Mouse (Mus musculus) MEL (cell line): Measurements from ENCODE around the gene Slc4a2. TPM values are rescaled to one million over a fixed set of nuclear protein-coding genes. Genes with fewer than 3 reads are reported as not detected.

Experiments used
- DNase-seq: peaks from one replicate; pipeline ENCODE4 v3.0.0; 2011; ENCODE audit warnings: low read depth, low spot score
- H3K27ac ChIP-seq: 2 replicates; pipeline ENCODE4 v1.5.1; 2012; ENCODE audit warnings: low read depth, mild to moderate bottlenecking, control low read depth, low read length, moderate library complexity; ENCODE audit not compliant: control insufficient read depth
- H3K27me3 ChIP-seq, 2 experiments: fragments of 150-350 bp in 1 of 2; sonication (generic) in 1 of 2; 2 replicates each; pipeline ENCODE4 v1.6.1; 2012; ENCODE audit warnings: low read length in 2 of 2, mild to moderate bottlenecking in 2 of 2, improper control_type of control experiment in 1 of 2, moderate library complexity in 1 of 2; ENCODE audit not compliant: insufficient read depth in 2 of 2, control insufficient read depth in 1 of 2
- H3K36me3 ChIP-seq, 2 experiments: 2 replicates each; pipeline ENCODE4 v1.6.1; 2012 to 2014; ENCODE audit warnings: low read length in 2 of 2, improper control_type of control experiment in 1 of 2, inconsistent platforms in 1 of 2, mild to moderate bottlenecking in 1 of 2; ENCODE audit not compliant: insufficient read depth in 2 of 2, control insufficient read depth in 1 of 2
- H3K4me1 ChIP-seq, 2 experiments: fragments of 150-350 bp in 1 of 2; sonication (generic) in 1 of 2; 2 replicates each; pipeline ENCODE4 v1.6.1; 2012; ENCODE audit warnings: low read length in 2 of 2, improper control_type of control experiment in 1 of 2, mild to moderate bottlenecking in 1 of 2; ENCODE audit not compliant: insufficient read depth in 2 of 2, control insufficient read depth in 1 of 2
- H3K4me3 ChIP-seq, 2 experiments: fragments of 150-350 bp in 1 of 2; sonication (generic) in 1 of 2; 2 replicates each; pipeline ENCODE4 v1.5.1; 2012; ENCODE audit warnings: low read depth in 2 of 2, low read length in 2 of 2, mild to moderate bottlenecking in 2 of 2, moderate library complexity in 2 of 2, control low read depth in 1 of 2, improper control_type of control experiment in 1 of 2; ENCODE audit not compliant: control insufficient read depth in 1 of 2, insufficient read depth in 1 of 2
- H3K79me2 ChIP-seq: 2 replicates; pipeline ENCODE4 v1.6.1; 2012; ENCODE audit warnings: mild to moderate bottlenecking, low read length, moderate library complexity; ENCODE audit not compliant: control insufficient read depth, poor library complexity, insufficient read depth
- H3K9ac ChIP-seq: 2 replicates; pipeline ENCODE4 v1.6.1; 2012; ENCODE audit warnings: low read depth, mild to moderate bottlenecking, control low read depth, low read length, moderate library complexity; ENCODE audit not compliant: control insufficient read depth, poor library complexity, severe bottlenecking
- H3K9me3 ChIP-seq: fragments of 150-350 bp; sonication (generic); replicated peaks from 2 replicates; pipeline ENCODE4 v1.6.1; 2012; ENCODE audit warnings: mild to moderate bottlenecking, low read length, improper control_type of control experiment, moderate library complexity; ENCODE audit not compliant: insufficient read depth
- CHD1 ChIP-seq: IDR thresholded peaks from 2 replicates; pipeline ENCODE4 v1.6.1; 2012; ENCODE audit warnings: low read depth, mild to moderate bottlenecking, inconsistent platforms, low read length, improper control_type of control experiment
- CTCF ChIP-seq, 3 experiments: IDR thresholded peaks in 2 of 3; conservative IDR thresholded peaks in 1 of 3; 2 replicates each; pipeline ENCODE4 v1.5.1; 2011 to 2012; ENCODE audit warnings: low read length in 3 of 3, low read depth in 2 of 3, mild to moderate bottlenecking in 2 of 3, improper control_type of control experiment in 1 of 3, inconsistent platforms in 1 of 3, mixed read lengths in 1 of 3, moderate library complexity in 1 of 3; ENCODE audit not compliant: control insufficient read depth in 1 of 3, insufficient read depth in 1 of 3, poor library complexity in 1 of 3, severe bottlenecking in 1 of 3
- E2F4 ChIP-seq: IDR thresholded peaks from 2 replicates; pipeline ENCODE4 v1.6.1; 2011; ENCODE audit warnings: low read depth, low read length, improper control_type of control experiment, borderline replicate concordance
- ELF1 ChIP-seq: IDR thresholded peaks from 2 replicates; pipeline ENCODE4 v1.6.1; 2014; ENCODE audit warnings: low read depth, mild to moderate bottlenecking, inconsistent platforms, low read length, improper control_type of control experiment, moderate library complexity
- MAZ ChIP-seq: IDR thresholded peaks from 2 replicates; pipeline ENCODE4 v1.6.1; 2012; ENCODE audit warnings: low read depth, mild to moderate bottlenecking, inconsistent platforms, low read length, improper control_type of control experiment
- MXI1 ChIP-seq: IDR thresholded peaks from 2 replicates; pipeline ENCODE4 v1.6.1; 2011; ENCODE audit warnings: mild to moderate bottlenecking, low read depth, low read length, improper control_type of control experiment
- MYB ChIP-seq: IDR thresholded peaks from 2 replicates; pipeline ENCODE4 v1.6.1; 2011; ENCODE audit warnings: mild to moderate bottlenecking, low read depth, low read length, improper control_type of control experiment
- POLR2A ChIP-seq, 2 experiments: IDR thresholded peaks; 2 replicates each; pipeline ENCODE4 v1.6.1; 2011 to 2012; ENCODE audit warnings: low read length in 2 of 2, mild to moderate bottlenecking in 2 of 2, control low read depth in 1 of 2, improper control_type of control experiment in 1 of 2, low read depth in 1 of 2, moderate library complexity in 1 of 2; ENCODE audit not compliant: control insufficient read depth in 1 of 2, insufficient read depth in 1 of 2, poor library complexity in 1 of 2
- SIN3A ChIP-seq: IDR thresholded peaks from 2 replicates; pipeline ENCODE4 v1.6.1; 2012; ENCODE audit warnings: low read length, improper control_type of control experiment, inconsistent platforms
- UBTF ChIP-seq: IDR thresholded peaks from 2 replicates; pipeline ENCODE4 v1.6.1; 2012; ENCODE audit warnings: low read depth, mild to moderate bottlenecking, inconsistent platforms, low read length, improper control_type of control experiment, moderate library complexity, borderline replicate concordance; ENCODE audit not compliant: insufficient read depth
- USF1 ChIP-seq: IDR thresholded peaks from 2 replicates; pipeline ENCODE4 v1.6.1; 2014; ENCODE audit warnings: low read depth, mild to moderate bottlenecking, inconsistent platforms, low read length, improper control_type of control experiment, moderate library complexity
- ZC3H11A ChIP-seq: IDR thresholded peaks from 2 replicates; pipeline ENCODE4 v1.6.1; 2012; ENCODE audit warnings: low read depth, mild to moderate bottlenecking, inconsistent platforms, low read length, improper control_type of control experiment
- ZKSCAN1 ChIP-seq: IDR thresholded peaks from 2 replicates; pipeline ENCODE4 v1.6.1; 2012; ENCODE audit warnings: low read depth, mild to moderate bottlenecking, inconsistent platforms, low read length, improper control_type of control experiment, moderate library complexity
- ZNF384 ChIP-seq: IDR thresholded peaks from 2 replicates; pipeline ENCODE4 v1.6.1; 2012; ENCODE audit warnings: low read depth, mild to moderate bottlenecking, inconsistent platforms, low read length, improper control_type of control experiment
- polyA plus RNA-seq, 2 experiments: library from polyadenylated mRNA; stranded (reverse) in 1 of 2; unstranded in 1 of 2; fragments of >175 nt in 1 of 2; fragments of >200 nt in 1 of 2; gene quantifications; 2 replicates each; pipeline versions ENCODE4 v1.2.1 to v1.2.4; 2012; ENCODE audit warnings: low replicate concordance in 2 of 2, low read depth in 1 of 2; ENCODE audit not compliant: insufficient read length in 2 of 2, insufficient read depth in 1 of 2, missing spikeins in 1 of 2
- total RNA-seq: library from RNA; depleted of rRNA; stranded (reverse); fragments of 300-350 nt; gene quantifications from 2 replicates; pipeline ENCODE4 v1.2.3, GENCODE M21; 2012

Gene Slc4a2
- total and polyA plus RNA-seq, 3 experiments: 20.9 to 56.3 TPM; not detected in 1

DNA sequence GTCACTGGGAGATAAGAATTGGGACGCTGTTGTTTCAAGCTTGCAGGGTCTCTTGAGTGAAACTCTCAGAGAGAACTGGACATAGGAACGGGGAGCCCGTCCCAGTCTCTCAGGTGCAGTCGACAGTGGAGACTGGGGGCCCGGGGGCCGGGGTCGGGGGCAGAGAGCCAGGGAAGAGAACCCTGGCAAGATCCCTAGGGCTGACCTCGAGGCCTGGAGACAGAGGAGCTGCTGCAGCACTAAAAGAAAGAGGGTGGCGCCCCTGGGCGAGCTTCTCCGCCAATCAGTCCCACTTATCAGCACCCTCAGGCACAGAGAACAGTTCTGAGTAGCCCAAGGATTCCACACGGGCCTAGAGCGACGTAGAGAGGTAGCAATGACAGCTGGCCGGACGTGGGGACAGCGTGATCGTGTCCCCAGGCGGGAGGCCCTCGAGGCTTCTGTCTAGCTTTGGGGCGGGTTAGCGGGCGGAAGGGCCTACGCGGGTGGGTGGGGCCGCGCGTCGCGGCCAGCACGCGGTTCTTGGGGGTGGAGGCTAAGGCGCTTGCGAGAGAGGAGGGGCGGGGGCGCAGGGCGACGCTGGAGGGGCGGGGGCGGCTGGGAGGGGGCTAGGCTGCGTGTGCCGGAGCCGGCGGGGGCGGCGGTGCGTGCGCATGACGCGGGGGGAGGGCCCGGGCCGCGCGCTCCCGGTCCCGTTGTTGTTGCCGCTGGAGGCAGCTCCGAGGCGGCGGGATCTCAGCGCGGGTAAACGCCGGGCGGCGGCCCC is 27.8 kb downstream of the Slc4a2 start (continued):
- TF ChIP-seq POLR2A (IDR thresholded peaks at IDR 0.05; ENCODE audit: control insufficient read depth in 1 of 2, insufficient read depth in 1 of 2, low read depth in 1 of 2, low read length in 2 of 2, poor library complexity in 1 of 2) (peak; percentile 89), ZNF384 (no peak), ELF1 (peak; percentile 61), MAZ (peak; percentile 64; the same call in 1 of the 2 replicates)
- TF ChIP-seq, all 39 proteins: peak for 20

DNA sequence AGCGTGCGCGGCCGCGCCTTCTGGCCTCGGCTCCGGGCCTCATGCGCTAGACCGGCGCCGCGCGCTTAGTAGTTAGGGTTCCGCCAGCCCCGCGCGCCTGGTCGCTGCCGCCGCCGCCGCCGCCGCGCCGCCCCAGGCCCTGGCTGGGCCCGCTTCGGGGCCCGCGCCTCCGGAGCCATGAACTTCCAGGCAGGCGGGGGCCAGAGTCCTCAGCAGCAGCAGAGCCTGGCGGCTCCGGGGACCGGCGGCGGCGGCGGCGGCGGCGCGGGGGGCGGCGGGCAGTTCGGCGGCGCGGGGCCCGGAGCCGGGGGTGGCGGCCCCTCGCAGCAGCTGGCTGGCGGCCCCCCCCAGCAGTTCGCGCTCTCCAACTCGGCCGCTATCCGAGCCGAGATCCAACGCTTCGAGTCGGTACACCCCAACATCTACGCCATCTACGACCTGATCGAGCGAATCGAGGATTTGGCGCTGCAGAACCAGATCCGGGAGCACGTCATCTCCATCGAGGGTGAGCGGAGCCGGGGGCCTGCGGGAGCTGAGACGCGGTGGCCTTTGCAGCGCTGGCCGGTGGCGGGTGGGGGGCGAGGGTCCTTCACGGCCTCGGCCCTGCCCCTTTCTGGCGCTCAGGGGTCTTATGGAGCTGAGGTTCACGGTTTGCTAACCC is 28.5 kb downstream of the Slc4a2 start, which contains the start of gene Agap3:
Gene Agap3, plus strand, starts transcription at position 148 of the 661 bp plus-strand sequence.
- Histone ChIP-seq H3K27ac (peak within 1 kb of the TSS; percentile 88), H3K36me3 (peaks cover 0 to 19% of the 10 kb centered on the region in 2 experiments; a peak in 3 of 4 replicates), H3K4me3 (peak within 1 kb of the TSS; percentile 77 to 98), H3K4me1 (peaks cover 8 to 19% of the 10 kb centered on the region in 2 experiments), H3K27me3 (no peaks in the 10 kb centered on the region), H3K79me2 (peaks cover 54% of the 10 kb centered on the region), H3K9ac (peak within 1 kb of the TSS; percentile 87), H3K9me3 (no peaks in the 10 kb centered on the region)
- peak; percentile 71 for DNase-seq
- no peak for TF ChIP-seq USF1
- TF ChIP-seq E2F4: 0 out of 2 replicates have a peak, but pooled peaks have one; percentile 1
- peak in 1 of 2 experiments; percentile 0; a peak in 2 of 4 replicates for TF ChIP-seq POLR2A (IDR thresholded peaks at IDR 0.05; ENCODE audit: control insufficient read depth in 1 of 2, insufficient read depth in 1 of 2, low read depth in 1 of 2, low read length in 2 of 2, poor library complexity in 1 of 2)
- no peak for TF ChIP-seq ZC3H11A

DNA sequence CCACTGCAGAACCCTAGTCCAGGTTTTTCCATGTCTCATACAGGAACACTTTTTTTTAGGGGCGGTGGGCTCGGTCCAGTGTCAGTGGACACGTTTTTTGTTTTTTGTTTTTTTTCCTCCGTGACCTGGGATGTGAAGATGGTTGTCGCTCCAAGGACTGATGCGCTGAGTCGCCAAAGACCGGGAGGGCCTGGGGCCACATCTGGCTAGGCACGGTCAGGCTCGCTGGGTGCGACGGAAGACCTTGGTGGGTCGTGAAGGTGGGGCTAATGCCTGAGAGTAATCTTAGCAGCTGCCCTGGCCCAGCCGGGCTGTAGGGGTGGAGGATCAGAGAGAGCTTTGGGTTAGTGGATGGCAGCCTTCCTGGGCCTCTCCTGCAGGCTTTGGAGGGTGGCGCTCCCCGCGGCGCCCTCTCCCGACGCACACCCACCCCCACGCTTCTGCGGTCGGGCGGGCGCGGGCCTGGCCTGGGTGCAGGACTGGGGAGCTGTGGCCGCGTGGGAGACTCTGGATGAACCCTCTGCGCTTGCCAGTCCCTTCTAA is 29.1 kb downstream of the Slc4a2 start:
- peak; percentile 68 for DNase-seq
- Histone ChIP-seq H3K36me3 (peaks cover 0 to 19% of the 10 kb centered on the region in 2 experiments; a peak in 3 of 4 replicates), H3K27me3 (no peaks in the 10 kb centered on the region), H3K9ac (peak overlapping the region; percentile 87), H3K4me3 (peak overlapping the region; percentile 77 to 98), H3K4me1 (peaks cover 8 to 19% of the 10 kb centered on the region in 2 experiments), H3K9me3 (no peaks in the 10 kb centered on the region), H3K79me2 (peaks cover 60% of the 10 kb centered on the region), H3K27ac (peak overlapping the region; percentile 45)
- TF ChIP-seq ZKSCAN1 (no peak), UBTF (0 out of 2 replicates have a peak, but pooled peaks have one; percentile 14), MYB (no peak), CTCF (IDR thresholded peaks at IDR 0.05 in 2 of 3, conservative IDR thresholded peaks at IDR 0.05 in 1 of 3; ENCODE audit: control insufficient read depth in 1 of 3, insufficient read depth in 1 of 3, low read depth in 2 of 3, low read length in 3 of 3, poor library complexity in 1 of 3, severe bottlenecking in 1 of 3) (peak in 2 of 3 experiments; percentile 10 to 38; a peak in 2 of 6 replicates), MXI1 (peak; percentile 69; the same call in 1 of the 2 replicates), SIN3A (peak; percentile 34; the same call in 1 of the 2 replicates), CHD1 (peak; percentile 80; the same call in 1 of the 2 replicates), MAZ (peak; percentile 21; the same call in 1 of the 2 replicates)
